8 mouse cellular contexts compared by ENCODE assay signal in the genomic region with DNA sequence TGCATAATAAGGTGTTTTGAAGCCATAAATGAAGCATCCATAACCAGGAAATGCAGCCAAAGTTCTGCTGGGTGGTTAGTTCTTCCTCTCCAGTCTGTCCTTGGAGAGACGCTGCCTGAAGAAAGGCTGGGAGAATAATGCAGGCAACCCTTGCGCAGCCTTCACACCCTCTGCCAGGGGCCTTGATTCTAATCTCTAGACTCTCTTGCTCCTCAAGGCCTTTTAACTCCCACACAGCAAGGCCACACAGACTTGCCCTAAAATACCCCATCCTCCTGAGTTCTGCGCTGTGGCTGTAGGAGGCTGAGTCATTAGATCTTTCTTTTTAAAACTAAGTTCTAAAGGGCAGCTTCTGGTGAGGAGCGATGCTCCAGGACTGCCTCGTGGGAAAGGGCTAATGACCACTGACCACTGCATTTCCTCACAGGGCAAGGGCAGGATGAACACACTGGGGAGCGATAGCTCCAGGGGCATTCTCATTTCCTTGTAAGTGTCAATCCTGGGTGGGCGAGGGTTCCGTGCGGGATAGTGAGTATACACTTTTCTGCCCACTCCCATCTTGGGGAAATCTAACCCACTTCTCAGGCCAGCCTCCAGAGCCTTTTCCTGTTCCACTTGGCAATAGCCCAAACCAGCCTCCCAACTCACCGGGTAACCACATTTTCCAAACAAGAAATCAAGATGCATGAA. TPM values are rescaled to one million over a fixed set of nuclear protein-coding genes. Genes with fewer than 3 reads are reported as not detected.
DNase-seq lines count a peak whose midpoint lies in the region; TF ChIP-seq lines count a peak whose summit lies in the region.

No protein-coding gene starts in this region.

- no peaks in the 10 kb centered on the region for H3K27me3 ChIP-seq in cerebellum, adult 2 months (ENCODE audit: control insufficient read depth, insufficient read depth, low read length)
- no peaks in the 10 kb centered on the region for H3K27me3 ChIP-seq in heart, embryonic 10.5 days (ENCODE audit: insufficient read depth, poor library complexity, severe bottlenecking)
- no peaks in the 10 kb centered on the region for H3K27me3 ChIP-seq in small intestine, adult 2 months (ENCODE audit: control insufficient read depth, insufficient read depth, low read length)

- WGBS in cerebellum, adult 2 months, result 85% methylated on average over 10 of the region's 10 CpGs
- 46% methylated on average over 10 of the region's 10 CpGs for WGBS in heart, embryonic 10.5 days
- WGBS in small intestine, adult 2 months, result 68% methylated on average over 10 of the region's 10 CpGs

- H3K27ac ChIP-seq in cerebellum, adult 2 months (ENCODE audit: insufficient read depth, low read length), result no peak overlapping the region
- peak overlapping the region; percentile 99 for H3K27ac ChIP-seq in heart, embryonic 10.5 days
- peak overlapping the region; percentile 96; the same call in 1 of the 2 replicates for H3K27ac ChIP-seq in small intestine, adult 2 months (ENCODE audit: insufficient read depth, low read depth, low read length)

- TF ChIP-seq CTCF in cerebellum, adult 2 months (IDR thresholded peaks at IDR 0.05; ENCODE audit: borderline replicate concordance, insufficient read depth, low read depth, low read length), result no peak
- no peak for TF ChIP-seq CTCF in small intestine, adult 2 months (IDR thresholded peaks at IDR 0.05; ENCODE audit: extremely low read depth, insufficient read length, insufficient replicate concordance, low read depth, low read length)

- peak; percentile 15 to 16 for DNase-seq in cerebellum, adult 2 months
- no peak for DNase-seq in cerebellum, postnatal 36 days
- DNase-seq in NIH3T3 (ENCODE audit: low read depth), result peak; percentile 83
- DNase-seq in heart, embryonic 10.5 days (ENCODE audit: low spot score), result no peak
- peak; percentile 21 to 44 for DNase-seq in kidney, postnatal 4 days
- no peak for DNase-seq in layer of hippocampus, adult 8-10 months (ENCODE audit: low spot score in 2 of 2)
- no peak for DNase-seq in frontal cortex, postnatal 36 days (ENCODE audit: low spot score in 2 of 2)

- H3K4me1 ChIP-seq in cerebellum, adult 2 months (ENCODE audit: control insufficient read depth, insufficient read depth, low read length), result peaks cover 2% of the 10 kb centered on the region
- H3K4me1 ChIP-seq in heart, embryonic 10.5 days, result peaks cover 43% of the 10 kb centered on the region
- peaks cover 12% of the 10 kb centered on the region for H3K4me1 ChIP-seq in small intestine, adult 2 months (ENCODE audit: control insufficient read depth, insufficient read depth, insufficient read length, low read length)

- no peak overlapping the region for H3K4me3 ChIP-seq in cerebellum, adult 2 months (replicated peaks; ENCODE audit: insufficient read depth, low read depth, low read length)
- peak overlapping the region; percentile 8; the same call in 1 of the 2 replicates for H3K4me3 ChIP-seq in heart, embryonic 10.5 days
- H3K4me3 ChIP-seq in small intestine, adult 2 months (ENCODE audit: low read depth, low read length), result no peak overlapping the region

- TF ChIP-seq POLR2A in cerebellum, adult 2 months (IDR thresholded peaks at IDR 0.05; ENCODE audit: borderline replicate concordance, insufficient read depth, low read length), result no peak
- no peak for TF ChIP-seq POLR2A in small intestine, adult 2 months (IDR thresholded peaks at IDR 0.05; ENCODE audit: low read depth, low read length)

- H3K9me3 ChIP-seq in heart, embryonic 10.5 days, result no peaks in the 10 kb centered on the region

- H3K36me3 ChIP-seq in heart, embryonic 10.5 days, result no peaks in the 10 kb centered on the region
- no peaks in the 10 kb centered on the region for H3K36me3 ChIP-seq in small intestine, adult 2 months (ENCODE audit: control insufficient read depth, insufficient read depth, low read length)

RNA-seq across cellular contexts. Expression of a gene that starts 7.6 kb away (rescaled TPM):
- 62.8 and 66.3 TPM in 2 replicates for polyA plus RNA-seq in cerebellum, adult 2 months (2012; rRNA removed)
- polyA plus RNA-seq in heart, embryonic 10.5 days (2016; fragmentation: Nextera tagmentation; extraction: Ambion mirVana), result 348 and 351 TPM in 2 replicates
- polyA plus RNA-seq in small intestine, adult 2 months (2012; rRNA removed), result 8.9 and 21.1 TPM in 2 replicates
- total RNA-seq in layer of hippocampus, adult 8-10 months (2022), result 100 to 1,000 TPM; 138 to 173 (median 144) TPM

Comparison
In these comparisons a context has a peak if more than half of its experiments do, and no peak if none do; other contexts are left out.
1. DNase-seq: peak in cerebellum, adult 2 months (2 of 2), NIH3T3 (single experiment) and kidney, postnatal 4 days (2 of 2); none in cerebellum, postnatal 36 days (0 of 2), heart, embryonic 10.5 days (single experiment), layer of hippocampus, adult 8-10 months (0 of 2) and frontal cortex, postnatal 36 days (0 of 2).